Mouse (Mus musculus) retina, embryonic 14.5 days (tissue): ENCODE results near the gene Nfia.

Experiments
- DNase-seq: peaks from one replicate; pipeline ENCODE4 v3.0.0-alpha.2; 2015; ENCODE audit warnings: low spot score

The Nfia gene

GRCm38 (mm10) chr4:98061086-98061485 is 288.6 kb downstream of the Nfia start:
- DNase-seq = no peak

- no peak for DNase-seq
These were observed 290.7 kb downstream of the Nfia start for GRCm38 (mm10) chr4:98063280-98063679.

GRCm38 (mm10) chr4:98076106-98076505 is 303.6 kb downstream of the Nfia start:
- no peak for DNase-seq

GRCm38 (mm10) chr4:98076624-98077023 is 304.1 kb downstream of the Nfia start:
- no peak for DNase-seq

- no peak for DNase-seq
These were observed 308.1 kb downstream of the Nfia start for GRCm38 (mm10) chr4:98080586-98080985.

- DNase-seq = no peak
These were observed 309.4 kb downstream of the Nfia start for GRCm38 (mm10) chr4:98081962-98082361.

GRCm38 (mm10) chr4:98082512-98082911 is 310.0 kb downstream of the Nfia start:
- no peak for DNase-seq

- no peak for DNase-seq
These were observed 312.5 kb downstream of the Nfia start for GRCm38 (mm10) chr4:98085060-98085459.

- DNase-seq = no peak
These were observed 314.4 kb downstream of the Nfia start for GRCm38 (mm10) chr4:98086976-98087375.

- peak; percentile 39 for DNase-seq
These were observed 317.5 kb downstream of the Nfia start for GRCm38 (mm10) chr4:98089985-98090384.

- DNase-seq = no peak
These were observed 318.1 kb downstream of the Nfia start for GRCm38 (mm10) chr4:98090586-98090985.

- no peak for DNase-seq
These were observed 318.9 kb downstream of the Nfia start for GRCm38 (mm10) chr4:98091368-98091827.

- DNase-seq = no peak
These were observed 319.5 kb downstream of the Nfia start for GRCm38 (mm10) chr4:98091901-98092472.

- peak; percentile 62 for DNase-seq
These were observed 321.7 kb downstream of the Nfia start for GRCm38 (mm10) chr4:98094112-98094805.

- DNase-seq = no peak
These were observed 322.5 kb downstream of the Nfia start for GRCm38 (mm10) chr4:98095060-98095459.

- no peak for DNase-seq
These were observed 324.6 kb downstream of the Nfia start for GRCm38 (mm10) chr4:98097013-98097566.

- DNase-seq = no peak
These were observed 326.1 kb downstream of the Nfia start for GRCm38 (mm10) chr4:98098663-98099062.

- no peak for DNase-seq
These were observed 326.9 kb downstream of the Nfia start for GRCm38 (mm10) chr4:98099433-98099832.

- no peak for DNase-seq
These were observed 328.9 kb downstream of the Nfia start for GRCm38 (mm10) chr4:98101153-98102096.

GRCm38 (mm10) chr4:98102625-98103336 is 330.2 kb downstream of the Nfia start:
- no peak for DNase-seq

- DNase-seq = no peak
These were observed 330.8 kb downstream of the Nfia start for GRCm38 (mm10) chr4:98103337-98103666.

GRCm38 (mm10) chr4:98104161-98104560 is 331.6 kb downstream of the Nfia start:
- DNase-seq = no peak
